Mouse (Mus musculus) WW6 (cell line): ENCODE measurements around the gene Myo19.

Experiments used
- DNase-seq: peaks from one replicate; pipeline ENCODE4 v3.0.0-alpha.2; 2013; ENCODE audit warnings: low read depth, low spot score

Myo19 gene

GRCm38 (mm10) chr11:84944639-84945435 is 64.9 kb downstream of the Myo19 start:
- no peak for DNase-seq

- DNase-seq: no peak
Observed at GRCm38 (mm10) chr11:84945841-84946240, 65.9 kb downstream of the Myo19 start.

- DNase-seq: no peak
Observed at GRCm38 (mm10) chr11:84947206-84947605, 67.3 kb downstream of the Myo19 start.

- no peak for DNase-seq
Observed at GRCm38 (mm10) chr11:84948114-84948513, 68.2 kb downstream of the Myo19 start.

- no peak for DNase-seq
Observed at GRCm38 (mm10) chr11:84948526-84948925, 68.6 kb downstream of the Myo19 start.

- DNase-seq: no peak
Observed at GRCm38 (mm10) chr11:84952611-84953010, 72.7 kb downstream of the Myo19 start.

- DNase-seq: no peak
Observed at GRCm38 (mm10) chr11:84956400-84956799, 76.5 kb downstream of the Myo19 start.

GRCm38 (mm10) chr11:84957171-84957570 is 77.2 kb downstream of the Myo19 start:
- no peak for DNase-seq

- DNase-seq: no peak
Observed at GRCm38 (mm10) chr11:84957591-84958270, 77.8 kb downstream of the Myo19 start, which contains the start of gene Car4. TSS of gene Car4 (plus strand) at chr11:84957786.

- DNase-seq: no peak
Observed at GRCm38 (mm10) chr11:84958271-84958630, 78.3 kb downstream of the Myo19 start.

GRCm38 (mm10) chr11:84959181-84959580 is 79.2 kb downstream of the Myo19 start:
- no peak for DNase-seq

- no peak for DNase-seq
Observed at GRCm38 (mm10) chr11:84959701-84960181, 79.8 kb downstream of the Myo19 start.

GRCm38 (mm10) chr11:84960291-84960690 is 80.3 kb downstream of the Myo19 start:
- no peak for DNase-seq

- DNase-seq: no peak
Observed at GRCm38 (mm10) chr11:84960780-84961179, 80.8 kb downstream of the Myo19 start.
